Mouse (Mus musculus) E14TG2a.4 (cell line): ENCODE results near the gene Ttll10.

Source experiments
- CTCF ChIP-seq: conservative IDR thresholded peaks from 2 replicates; pipeline ENCODE4 v1.5.1; 2014; ENCODE audit warnings: low read length
- NANOG ChIP-seq: IDR thresholded peaks from 2 replicates; pipeline ENCODE4 v1.6.1; 2014; ENCODE audit warnings: borderline replicate concordance, low read length, mixed read lengths

- TF ChIP-seq CTCF (no peak), NANOG (no peak)
These were observed 37.0 kb upstream of the Ttll10 start for GRCm38 (mm10) chr4:156096191-156096590.
